Mouse (Mus musculus): ENCODE results near the gene BC005537.

DNA sequence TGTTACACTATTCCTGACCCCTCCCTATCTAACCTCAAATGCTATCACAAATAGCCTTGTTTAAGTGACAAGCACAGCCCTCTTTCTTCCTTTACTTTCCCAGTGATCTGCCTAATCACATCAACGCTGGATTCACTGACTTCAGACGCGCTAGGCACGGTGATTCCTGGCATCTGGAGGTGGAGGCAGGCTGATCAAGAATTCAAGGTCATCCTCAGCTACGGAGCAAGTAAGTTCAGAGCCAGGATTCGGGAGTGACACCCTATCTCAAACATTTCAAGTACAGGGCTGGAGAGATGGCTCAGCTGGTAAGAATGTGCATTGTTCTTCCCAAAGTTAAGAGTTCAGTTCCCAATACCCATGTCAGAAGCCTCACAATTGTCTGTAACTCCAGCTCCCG, 24.7 kb downstream of the BC005537 start:
- TF ChIP-seq POLR2A (IDR thresholded peaks at IDR 0.05; ENCODE audit: insufficient read length, low read depth) (no peak), CEBPB (IDR thresholded peaks at IDR 0.05; ENCODE audit: insufficient read depth, poor library complexity, severe bottlenecking) (no peak), SRF (IDR thresholded peaks at IDR 0.05; ENCODE audit: control insufficient read depth, insufficient read length, low read depth) (no peak), MYOD1 (IDR thresholded peaks at IDR 0.05; ENCODE audit: control insufficient read depth in 1 of 3, insufficient read length in 2 of 3, low read depth in 2 of 3) (no peak), E2F4 (IDR thresholded peaks at IDR 0.05; ENCODE audit: insufficient read depth) (no peak), MAX (IDR thresholded peaks at IDR 0.05; ENCODE audit: low read depth) (no peak), USF1 (IDR thresholded peaks at IDR 0.05; ENCODE audit: low read depth) (no peak)

Data from myocyte (in vitro differentiated cells).